ENCODE assay signal across 16 mouse cellular contexts in the genomic region with DNA sequence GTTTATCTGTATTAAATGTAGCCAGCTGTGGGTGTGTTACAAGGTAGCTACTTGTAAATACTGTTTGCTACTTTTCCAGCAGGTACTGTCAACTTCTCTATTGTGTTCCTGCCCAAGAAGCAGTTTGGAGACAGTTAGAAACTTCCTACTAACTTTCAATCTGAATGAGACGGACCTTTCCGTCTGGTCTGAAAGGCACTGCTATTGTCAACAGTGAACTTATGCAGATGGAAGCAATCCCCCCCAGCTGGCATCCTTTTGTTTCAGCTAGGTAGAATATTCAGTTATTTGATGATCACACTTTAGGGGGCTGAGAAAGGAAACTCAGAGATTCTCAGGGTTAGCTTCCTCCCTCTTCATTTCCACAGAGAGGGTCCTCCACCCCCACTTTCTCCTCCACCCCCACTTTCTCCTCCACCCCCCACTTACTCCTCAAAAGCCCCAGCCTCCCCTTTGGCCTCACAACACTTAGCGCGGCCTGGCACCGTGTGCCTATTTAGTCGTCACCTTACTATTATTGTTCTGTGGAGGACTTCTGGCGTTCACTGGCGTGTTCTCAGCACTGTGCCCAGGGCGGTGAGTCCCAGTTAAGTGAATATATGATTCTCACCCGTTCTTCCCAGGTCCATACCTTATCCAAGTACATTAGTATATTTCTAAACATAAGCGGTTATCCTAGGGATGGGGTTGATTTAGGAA.
DNase-seq lines count a peak whose midpoint lies in the region; ATAC-seq lines count a peak whose summit lies in the region.
"Had no signal": no experiment of that assay in that cellular context is flagged by ENCODE, and none has a peak within 500 bp of the region (broad histone marks: within the 10 kb centered on the region; RNA-seq: fewer than 3 reads in every experiment).

No protein-coding gene starts in this region.

- no peak overlapping the region for H3K4me3 ChIP-seq in neural tube, embryonic 11.5 days (ENCODE audit: low read depth, low read length)
- no peak overlapping the region for H3K4me3 ChIP-seq in neural tube, embryonic 15.5 days (replicated peaks)
- no peak overlapping the region for H3K4me3 ChIP-seq in heart, embryonic 11.5 days (ENCODE audit: low read depth, low read length)
- no peak overlapping the region for H3K4me3 ChIP-seq in limb, embryonic 15.5 days
- H3K4me3 ChIP-seq: forebrain, embryonic 12.5 days had no signal

- H3K36me3 ChIP-seq in neural tube, embryonic 11.5 days (ENCODE audit: control insufficient read depth, insufficient read depth, low read length) = no peaks in the 10 kb centered on the region
- H3K36me3 ChIP-seq in neural tube, embryonic 15.5 days = no peaks in the 10 kb centered on the region
- H3K36me3 ChIP-seq in heart, embryonic 11.5 days (ENCODE audit: control insufficient read depth, insufficient read depth, low read length) = no peaks in the 10 kb centered on the region
- peaks cover 5% of the 10 kb centered on the region; the same call in 1 of the 2 replicates for H3K36me3 ChIP-seq in limb, embryonic 15.5 days
- H3K36me3 ChIP-seq: forebrain, embryonic 12.5 days; kidney, embryonic 15.5 days had no signal

- peak; percentile 90 for DNase-seq in heart, adult 11 months
- no peak for DNase-seq in heart, postnatal 36 days
- peak; percentile 6 for DNase-seq in neural tube, embryonic 11.5 days (ENCODE audit: low spot score)
- DNase-seq in spleen, postnatal 14 days (ENCODE audit: low spot score in 2 of 2) = no peak
- DNase-seq: adrenal gland, postnatal 25 days; cerebellum, postnatal 14 days; lung, postnatal 10 days; right cerebral cortex, postnatal 25 days; thymus, postnatal 14 days had no signal

- H3K27me3 ChIP-seq in neural tube, embryonic 11.5 days (ENCODE audit: control insufficient read depth, insufficient read depth, low read length) = peaks cover 2% of the 10 kb centered on the region; the same call in 1 of the 2 replicates
- peaks cover 7% of the 10 kb centered on the region for H3K27me3 ChIP-seq in neural tube, embryonic 15.5 days (replicated peaks)
- H3K27me3 ChIP-seq in heart, embryonic 11.5 days (ENCODE audit: control insufficient read depth, insufficient read depth, low read length) = no peaks in the 10 kb centered on the region
- no peaks in the 10 kb centered on the region for H3K27me3 ChIP-seq in limb, embryonic 15.5 days

- intact Hi-C loops in heart, postnatal 36 days (cut with DNase I) = loop anchor here (10.0 kb wide), 1 partner anchor 174 kb away; no protein-coding TSS in a partner anchor

- peaks cover 18% of the 10 kb centered on the region; the same call in 1 of the 2 replicates for H3K4me1 ChIP-seq in neural tube, embryonic 11.5 days (ENCODE audit: control insufficient read depth, insufficient read depth, low read length)
- peaks cover 39% of the 10 kb centered on the region for H3K4me1 ChIP-seq in neural tube, embryonic 15.5 days
- H3K4me1 ChIP-seq in heart, embryonic 11.5 days (ENCODE audit: control insufficient read depth, insufficient read depth, low read length) = peaks cover 56% of the 10 kb centered on the region
- H3K4me1 ChIP-seq in limb, embryonic 15.5 days = peaks cover 47% of the 10 kb centered on the region

- H3K9ac ChIP-seq in neural tube, embryonic 11.5 days (ENCODE audit: low read length) = no peak overlapping the region
- H3K9ac ChIP-seq in neural tube, embryonic 15.5 days (replicated peaks) = no peak overlapping the region
- peak overlapping the region; percentile 50; the same call in 1 of the 2 replicates for H3K9ac ChIP-seq in heart, embryonic 11.5 days (ENCODE audit: low read depth, low read length)
- no peak overlapping the region for H3K9ac ChIP-seq in limb, embryonic 15.5 days
- H3K9ac ChIP-seq: forebrain, embryonic 12.5 days; kidney, embryonic 15.5 days had no signal

- no peak overlapping the region for H3K4me2 ChIP-seq in neural tube, embryonic 11.5 days (ENCODE audit: low read depth)
- no peak overlapping the region for H3K4me2 ChIP-seq in neural tube, embryonic 15.5 days
- peak overlapping the region; percentile 90 for H3K4me2 ChIP-seq in heart, embryonic 11.5 days
- H3K4me2 ChIP-seq in limb, embryonic 15.5 days = no peak overlapping the region
- H3K4me2 ChIP-seq: forebrain, embryonic 12.5 days; midbrain, embryonic 11.5 days had no signal

- 32% methylated on average over 11 of the region's 11 CpGs for WGBS in neural tube, embryonic 11.5 days
- WGBS in neural tube, embryonic 15.5 days = 39% methylated on average over 11 of the region's 11 CpGs
- WGBS in heart, embryonic 11.5 days (ENCODE audit: insufficient replicate concordance) = 14% methylated on average over 11 of the region's 11 CpGs
- 55% methylated on average over 11 of the region's 11 CpGs for WGBS in limb, embryonic 15.5 days

- no peak overlapping the region for H3K27ac ChIP-seq in neural tube, embryonic 11.5 days (ENCODE audit: low read depth, low read length)
- H3K27ac ChIP-seq in neural tube, embryonic 15.5 days (replicated peaks) = no peak overlapping the region
- peak overlapping the region; percentile 98 for H3K27ac ChIP-seq in heart, embryonic 11.5 days (ENCODE audit: low read depth, low read length)
- 0 out of 2 replicates have a peak overlapping the region, but pooled peaks have one; percentile 17 for H3K27ac ChIP-seq in limb, embryonic 15.5 days
- H3K27ac ChIP-seq: forebrain, embryonic 12.5 days; kidney, embryonic 15.5 days had no signal

- no peaks in the 10 kb centered on the region for H3K9me3 ChIP-seq in neural tube, embryonic 11.5 days (ENCODE audit: control insufficient read depth, low read length)
- H3K9me3 ChIP-seq in neural tube, embryonic 15.5 days (replicated peaks) = no peaks in the 10 kb centered on the region
- no peaks in the 10 kb centered on the region for H3K9me3 ChIP-seq in heart, embryonic 11.5 days (replicated peaks; ENCODE audit: control insufficient read depth, low read length)
- no peaks in the 10 kb centered on the region for H3K9me3 ChIP-seq in limb, embryonic 15.5 days
- H3K9me3 ChIP-seq: forebrain, embryonic 12.5 days; kidney, embryonic 15.5 days had no signal

- no peak for ATAC-seq in neural tube, embryonic 11.5 days (ENCODE audit: insufficient read depth, low FRiP score, low TSS enrichment)
- no peak for ATAC-seq in neural tube, embryonic 15.5 days (ENCODE audit: low FRiP score)
- ATAC-seq in heart, embryonic 11.5 days (replicated peaks; ENCODE audit: insufficient number of reproducible peaks, low FRiP score, low TSS enrichment) = no peak
- ATAC-seq in limb, embryonic 15.5 days (ENCODE audit: insufficient number of reproducible peaks, low FRiP score, low TSS enrichment, low read depth) = no peak
- no peak for ATAC-seq in monocyte, adult 5-6 weeks (replicated peaks; ENCODE audit: insufficient number of reproducible peaks, low FRiP score, low TSS enrichment, poor library complexity, severe bottlenecking)

Comparison
In these comparisons a context has a peak if more than half of its experiments do, and no peak if none do; other contexts are left out.
1. DNase-seq: peak in heart, adult 11 months (single experiment) and neural tube, embryonic 11.5 days (single experiment); none in heart, postnatal 36 days (0 of 2) and spleen, postnatal 14 days (0 of 2).
2. H3K27ac ChIP-seq: peak in heart, embryonic 11.5 days (single experiment) and limb, embryonic 15.5 days (single experiment); none in neural tube, embryonic 11.5 days (single experiment) and neural tube, embryonic 15.5 days (single experiment).